Mouse (Mus musculus) liver, embryonic 13.5 days (tissue): ENCODE measurements around the gene Gtf2h1. TPM values are rescaled to one million over a fixed set of nuclear protein-coding genes. Genes with fewer than 3 reads are reported as not detected.

Source experiments
- ATAC-seq: fragments of 200-750 bp; cut with Nextera tagmentation; 2 replicates; pipeline ENCODE4 v1.8.0; 2017; ENCODE audit warnings: low read depth, mild to moderate bottlenecking, moderate number of reproducible peaks, moderate library complexity
- DNase-seq: peaks from one replicate; pipeline ENCODE4 v3.0.0; 2022
- H3K27ac ChIP-seq: fragments of 300-500 bp; sonication (generic); 2 replicates; pipeline ENCODE4 v1.5.1; 2015; ENCODE audit warnings: moderate library complexity, mild to moderate bottlenecking, inconsistent platforms
- H3K27me3 ChIP-seq: fragments of 300-500 bp; sonication (generic); 2 replicates; pipeline ENCODE4 v1.6.1; 2015; ENCODE audit warnings: mild to moderate bottlenecking, inconsistent platforms
- H3K36me3 ChIP-seq: fragments of 300-500 bp; sonication (generic); 2 replicates; pipeline ENCODE4 v1.6.1; 2015; ENCODE audit warnings: mild to moderate bottlenecking, inconsistent platforms
- H3K4me1 ChIP-seq: fragments of 300-500 bp; sonication (generic); replicated peaks from 2 replicates; pipeline ENCODE4 v1.6.1; 2015; ENCODE audit warnings: inconsistent platforms
- H3K4me2 ChIP-seq: fragments of 300-500 bp; sonication (generic); 2 replicates; pipeline ENCODE4 v1.6.1; 2015; ENCODE audit warnings: inconsistent platforms, mild to moderate bottlenecking, moderate library complexity
- H3K4me3 ChIP-seq: fragments of 300-500 bp; sonication (generic); replicated peaks from 2 replicates; pipeline ENCODE4 v1.5.1; 2015; ENCODE audit warnings: mild to moderate bottlenecking, inconsistent platforms
- H3K9ac ChIP-seq: fragments of 300-500 bp; sonication (generic); 2 replicates; pipeline ENCODE4 v1.6.1; 2015; ENCODE audit warnings: mild to moderate bottlenecking, inconsistent platforms
- H3K9me3 ChIP-seq: fragments of 300-500 bp; sonication (generic); replicated peaks from 2 replicates; pipeline ENCODE4 v1.6.1; 2016; ENCODE audit warnings: inconsistent platforms
- WGBS: fragments of 180-500 bp; shearing (Covaris S2); methylation state at CpG from one replicate; pipeline ENCODE4 v1.1.7; 2015; ENCODE audit not compliant: insufficient replicate concordance; 5-methylcytosine and 5-hydroxymethylcytosine counted together
- polyA plus RNA-seq: library from polyadenylated mRNA; unstranded; fragments of >200 nt; fragmentation: Nextera tagmentation; extraction: Ambion mirVana; gene quantifications from 2 replicates; pipeline ENCODE4 v1.2.1, GENCODE M21; 2015

The Gtf2h1 gene
- polyA plus RNA-seq, 1 experiment from 2014 or later = 42.2 TPM

DNA sequence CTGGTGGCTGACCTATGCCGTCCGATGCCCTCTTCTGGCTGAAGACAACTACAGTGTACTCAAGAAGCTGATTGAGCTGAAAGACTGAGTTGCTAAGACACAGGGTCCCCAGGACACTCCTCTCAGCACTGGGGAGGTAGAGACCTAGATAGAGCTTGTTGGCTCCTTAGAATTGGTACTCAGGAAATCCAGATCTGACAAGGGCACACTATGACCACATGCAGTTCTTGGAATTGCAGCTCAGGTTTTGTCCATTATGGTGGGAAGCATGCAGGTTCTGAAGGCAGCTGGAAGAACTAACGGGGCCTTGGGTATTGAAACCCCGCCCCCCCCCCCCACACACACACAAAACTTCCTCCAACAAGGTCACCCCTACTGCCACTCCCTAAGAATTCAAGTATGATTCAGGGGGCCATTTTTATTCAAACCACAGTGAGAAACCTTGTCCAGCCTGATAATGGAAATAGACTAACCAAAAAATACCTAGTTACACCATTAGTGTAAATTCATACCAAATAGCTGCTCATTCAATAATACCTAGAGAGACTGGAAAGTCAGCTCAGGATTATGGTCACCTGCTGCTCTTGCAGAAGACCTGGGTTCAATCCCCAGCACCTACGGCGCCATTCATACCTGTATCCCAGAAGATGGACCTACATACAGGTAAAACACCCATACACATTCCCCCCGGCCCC lies 60.1 kb downstream of the Gtf2h1 start:
- DNase-seq (no peak), ATAC-seq (no peak)
- Histone ChIP-seq H3K4me1 (no peaks in the 10 kb centered on the region), H3K4me3 (no peak overlapping the region), H3K9ac (no peak overlapping the region), H3K4me2 (no peak overlapping the region), H3K36me3 (peaks cover 50% of the 10 kb centered on the region), H3K27me3 (no peaks in the 10 kb centered on the region), H3K27ac (no peak overlapping the region), H3K9me3 (no peaks in the 10 kb centered on the region)
- WGBS = 58% methylated on average over 7 of the region's 7 CpGs

DNA sequence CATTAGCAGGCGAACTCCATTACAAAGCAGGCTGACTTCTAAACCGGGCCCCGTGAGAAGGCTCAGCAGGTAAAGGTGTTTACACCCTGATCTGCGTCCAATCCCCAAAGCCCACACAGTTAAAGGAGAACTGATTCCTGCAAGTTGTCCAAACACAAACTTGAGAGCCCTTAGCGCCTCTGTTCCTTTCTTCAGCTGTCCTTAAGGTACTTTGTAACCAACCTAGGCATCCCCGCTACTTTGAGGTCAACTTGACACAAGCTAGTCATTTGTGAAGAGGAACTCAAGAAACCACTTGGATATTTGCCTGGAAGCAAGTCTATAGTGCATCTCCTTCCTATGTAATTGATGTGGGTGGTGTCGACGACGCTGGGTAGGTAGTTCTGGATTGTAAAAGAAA lies 61.5 kb downstream of the Gtf2h1 start:
- Histone ChIP-seq H3K9me3 (no peaks in the 10 kb centered on the region), H3K27me3 (no peaks in the 10 kb centered on the region), H3K36me3 (peaks cover 36% of the 10 kb centered on the region), H3K4me1 (no peaks in the 10 kb centered on the region), H3K4me3 (no peak overlapping the region), H3K27ac (no peak overlapping the region), H3K4me2 (no peak overlapping the region), H3K9ac (no peak overlapping the region)
- DNase-seq (no peak), ATAC-seq (no peak)
- WGBS = 72% methylated on average over 9 of the region's 9 CpGs

DNA sequence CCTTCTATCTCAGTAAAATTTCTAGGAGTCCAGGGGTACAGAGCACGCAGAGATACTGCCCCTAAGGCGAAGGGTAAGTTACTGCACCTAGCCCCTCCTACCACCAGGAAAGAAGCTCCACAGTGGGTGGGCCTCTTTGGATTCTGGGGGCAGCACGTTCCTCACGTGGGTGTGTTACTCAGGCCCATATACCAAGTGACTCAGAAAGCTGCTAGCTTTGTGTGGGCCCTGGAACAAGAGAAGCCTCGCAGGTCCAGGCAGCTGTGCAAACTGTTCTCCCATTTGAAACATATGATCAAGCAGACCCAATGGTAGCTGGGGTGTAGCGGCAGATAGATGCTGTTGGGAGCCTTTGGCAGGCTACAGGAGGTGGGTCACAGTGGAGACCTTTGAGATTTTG lies 63.1 kb downstream of the Gtf2h1 start:
- Histone ChIP-seq H3K36me3 (peaks cover 20% of the 10 kb centered on the region), H3K9me3 (no peaks in the 10 kb centered on the region), H3K27me3 (no peaks in the 10 kb centered on the region), H3K9ac (no peak overlapping the region), H3K4me2 (no peak overlapping the region), H3K4me1 (no peaks in the 10 kb centered on the region), H3K27ac (no peak overlapping the region), H3K4me3 (no peak overlapping the region)
- DNase-seq = no peak
- 48% methylated on average over 6 of the region's 6 CpGs for WGBS
- ATAC-seq = no peak

DNA sequence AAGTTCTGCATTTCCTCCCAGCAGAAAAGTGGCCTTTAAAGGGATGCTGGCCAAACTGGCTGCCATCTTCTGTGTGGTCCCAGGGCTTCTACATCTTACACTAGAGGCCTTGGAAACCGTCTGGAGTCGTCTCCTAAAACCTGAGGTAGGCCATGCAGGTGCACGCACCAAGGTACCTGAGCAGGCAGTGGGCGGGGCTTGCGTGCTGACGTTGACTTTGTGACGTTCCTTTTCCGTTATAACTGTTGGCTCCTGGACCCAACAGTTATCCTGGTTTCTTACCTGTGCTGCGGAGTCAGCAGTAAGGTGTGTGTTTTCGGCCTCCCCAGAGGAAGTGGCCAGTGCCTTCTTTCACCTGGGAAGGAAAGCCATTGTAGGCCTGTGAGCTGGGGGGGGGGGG lies 65.1 kb downstream of the Gtf2h1 start, which contains the start of gene Ldhc:
Ldhc (plus strand) TSS at position 208 of the 400 bp plus-strand sequence.
- H3K4me3 ChIP-seq = no peak within 1 kb of the TSS
- DNase-seq = no peak
- no peak for ATAC-seq
- peaks cover under 1% of the 10 kb centered on the region; the same call in 1 of the 2 replicates for H3K36me3 ChIP-seq
- no peak within 1 kb of the TSS for H3K9ac ChIP-seq
- 45% methylated on average over 10 of the region's 10 CpGs for WGBS
- H3K27ac ChIP-seq = no peak within 1 kb of the TSS
- H3K27me3 ChIP-seq = no peaks in the 10 kb centered on the region
- H3K4me2 ChIP-seq = no peak within 1 kb of the TSS
- H3K4me1 ChIP-seq = no peaks in the 10 kb centered on the region
- H3K9me3 ChIP-seq = no peaks in the 10 kb centered on the region

DNA sequence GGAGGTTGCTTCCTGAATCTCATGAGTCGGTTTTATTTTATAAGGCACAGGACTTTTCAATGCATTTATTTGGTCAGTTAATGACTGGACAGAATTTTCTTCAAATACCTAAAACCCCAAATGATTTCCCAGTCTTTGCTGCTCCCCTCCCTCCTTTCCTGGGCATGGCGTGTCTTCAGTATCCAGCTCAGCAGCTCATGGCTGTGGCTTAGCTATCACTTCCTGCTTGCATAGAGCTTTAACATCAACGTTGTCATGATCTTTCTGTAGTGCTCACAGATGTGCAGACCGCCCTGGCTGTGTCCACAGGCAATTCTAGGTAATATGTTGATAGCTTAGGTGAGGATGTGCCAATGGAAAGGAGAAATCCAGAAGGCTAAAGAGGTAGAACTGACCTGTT lies 76.1 kb downstream of the Gtf2h1 start:
- Histone ChIP-seq H3K27me3 (no peaks in the 10 kb centered on the region), H3K9ac (no peak overlapping the region), H3K36me3 (no peaks in the 10 kb centered on the region), H3K27ac (no peak overlapping the region), H3K4me1 (peaks cover 1% of the 10 kb centered on the region; the same call in 1 of the 2 replicates), H3K9me3 (no peaks in the 10 kb centered on the region), H3K4me2 (no peak overlapping the region), H3K4me3 (no peak overlapping the region)
- no peak for ATAC-seq
- 25% methylated on average over 4 of the region's 4 CpGs for WGBS
- no peak for DNase-seq

Other genes starting within 250 kb of the Gtf2h1 start
- 6.8 and 7.5 TPM in 2 replicates for gene Sergef, start 156.3 kb upstream of the Gtf2h1 start, polyA plus RNA-seq
- not detected in 2 replicates for gene Tph1, start 123.6 kb upstream of the Gtf2h1 start, polyA plus RNA-seq
- gene Saal1, start 85.4 kb upstream of the Gtf2h1 start, polyA plus RNA-seq = 17.2 and 20.3 TPM in 2 replicates
- gene Saa3, start 80.4 kb upstream of the Gtf2h1 start, polyA plus RNA-seq = 1.1 and 1.2 TPM in 2 replicates
- 2.7 and 3.6 TPM in 2 replicates for gene Saa4, start 63.5 kb upstream of the Gtf2h1 start, polyA plus RNA-seq
- gene Saa1, start 53.1 kb upstream of the Gtf2h1 start, polyA plus RNA-seq = 0.23 TPM in 1 of 2 replicates, not detected in the other
- not detected in 2 replicates for gene Saa2, start 44.3 kb upstream of the Gtf2h1 start, polyA plus RNA-seq
- 5.8 and 8.2 TPM in 2 replicates for gene Hps5, start within 50 bp of the Gtf2h1 start, polyA plus RNA-seq
- gene Ldha, start 45.4 kb downstream of the Gtf2h1 start, polyA plus RNA-seq = 1,268 and 1,277 TPM in 2 replicates
- 0.19 and 0.55 TPM in 2 replicates for gene Ldhc, start 65.1 kb downstream of the Gtf2h1 start, polyA plus RNA-seq
- gene Tsg101, start 123.9 kb downstream of the Gtf2h1 start, polyA plus RNA-seq = 63.2 and 78.5 TPM in 2 replicates
- 5.3 and 6.2 TPM in 2 replicates for gene Uevld, start 162.4 kb downstream of the Gtf2h1 start, polyA plus RNA-seq
- gene Gm9999, start 187.5 kb downstream of the Gtf2h1 start, polyA plus RNA-seq = not detected in 2 replicates
- 10.6 and 13.1 TPM in 2 replicates for gene Spty2d1, start 212.3 kb downstream of the Gtf2h1 start, polyA plus RNA-seq